Mouse (Mus musculus): ENCODE measurements at regions not wholly inside any gene's neighbourhood (a gene's known extent, or its start where the extent isn't known, plus 50 kb on each side); places are given as distances from the start of the nearest gene placed in this dataset.
A peak's percentile ranks its signal among the peaks of the same experiment; 100 is the strongest.

- Histone ChIP-seq H3K27ac (ENCODE audit: insufficient read depth, low read length) (peak overlapping the region; percentile 50), H3K4me3 (ENCODE audit: insufficient read depth, low read length) (no peak overlapping the region), H3K4me1 (ENCODE audit: control insufficient read depth, insufficient read depth, low read length) (peaks cover 6% of the 10 kb centered on the region)
- TF ChIP-seq POLR2A (IDR thresholded peaks at IDR 0.05; ENCODE audit: low read depth, low read length), result no peak
- TF ChIP-seq CTCF (IDR thresholded peaks at IDR 0.05; ENCODE audit: borderline replicate concordance, insufficient read depth, low read length), result no peak
Observed at GRCm38 (mm10) chr8:8182616-8183232, 478.3 kb downstream of the Efnb2 start.

- H3K4me3 ChIP-seq (ENCODE audit: insufficient read depth, low read length), result no peak overlapping the region
- H3K4me1 ChIP-seq (ENCODE audit: control insufficient read depth, insufficient read depth, low read length), result peaks cover 6% of the 10 kb centered on the region
- TF ChIP-seq CTCF (IDR thresholded peaks at IDR 0.05; ENCODE audit: borderline replicate concordance, insufficient read depth, low read length), result no peak
- no peak for TF ChIP-seq POLR2A (IDR thresholded peaks at IDR 0.05; ENCODE audit: low read depth, low read length)
- 0 out of 2 replicates have a peak overlapping the region, but pooled peaks have one; percentile 50 for H3K27ac ChIP-seq (ENCODE audit: insufficient read depth, low read length)
Observed at GRCm38 (mm10) chr8:8182108-8182507, 478.9 kb downstream of the Efnb2 start.

- no peak overlapping the region for H3K4me3 ChIP-seq (ENCODE audit: insufficient read depth, low read length)
- H3K4me1 ChIP-seq (ENCODE audit: control insufficient read depth, insufficient read depth, low read length), result no peaks in the 10 kb centered on the region
- no peak overlapping the region for H3K27ac ChIP-seq (ENCODE audit: insufficient read depth, low read length)
- TF ChIP-seq CTCF (IDR thresholded peaks at IDR 0.05; ENCODE audit: borderline replicate concordance, insufficient read depth, low read length) (no peak), POLR2A (IDR thresholded peaks at IDR 0.05; ENCODE audit: low read depth, low read length) (no peak)
Observed at GRCm38 (mm10) chr8:8174286-8174685, 486.8 kb downstream of the Efnb2 start.

- Histone ChIP-seq H3K4me3 (ENCODE audit: insufficient read depth, low read length) (no peak overlapping the region), H3K4me1 (ENCODE audit: control insufficient read depth, insufficient read depth, low read length) (no peaks in the 10 kb centered on the region), H3K27ac (ENCODE audit: insufficient read depth, low read length) (no peak overlapping the region)
- TF ChIP-seq CTCF (IDR thresholded peaks at IDR 0.05; ENCODE audit: borderline replicate concordance, insufficient read depth, low read length), result no peak
- no peak for TF ChIP-seq POLR2A (IDR thresholded peaks at IDR 0.05; ENCODE audit: low read depth, low read length)
Observed at GRCm38 (mm10) chr8:8168674-8169073, 492.4 kb downstream of the Efnb2 start.

- Histone ChIP-seq H3K4me1 (ENCODE audit: control insufficient read depth, insufficient read depth, low read length) (no peaks in the 10 kb centered on the region), H3K27ac (ENCODE audit: insufficient read depth, low read length) (no peak overlapping the region), H3K4me3 (ENCODE audit: insufficient read depth, low read length) (no peak overlapping the region)
- TF ChIP-seq CTCF (IDR thresholded peaks at IDR 0.05; ENCODE audit: borderline replicate concordance, insufficient read depth, low read length) (no peak), POLR2A (IDR thresholded peaks at IDR 0.05; ENCODE audit: low read depth, low read length) (no peak)
Observed at GRCm38 (mm10) chr8:8168250-8168649, 492.8 kb downstream of the Efnb2 start.

- H3K4me1 ChIP-seq (ENCODE audit: control insufficient read depth, insufficient read depth, low read length), result no peaks in the 10 kb centered on the region
- H3K4me3 ChIP-seq (ENCODE audit: insufficient read depth, low read length), result no peak overlapping the region
- TF ChIP-seq CTCF (IDR thresholded peaks at IDR 0.05; ENCODE audit: borderline replicate concordance, insufficient read depth, low read length), result no peak
- no peak for TF ChIP-seq POLR2A (IDR thresholded peaks at IDR 0.05; ENCODE audit: low read depth, low read length)
- H3K27ac ChIP-seq (ENCODE audit: insufficient read depth, low read length), result no peak overlapping the region
Observed at GRCm38 (mm10) chr8:8147527-8147926, 513.5 kb downstream of the Efnb2 start.

GRCm38 (mm10) chr8:8142933-8143495 lies 518.0 kb downstream of the Efnb2 start:
- TF ChIP-seq POLR2A (IDR thresholded peaks at IDR 0.05; ENCODE audit: low read depth, low read length), result no peak
- TF ChIP-seq CTCF (IDR thresholded peaks at IDR 0.05; ENCODE audit: borderline replicate concordance, insufficient read depth, low read length), result no peak
- no peak overlapping the region for H3K4me3 ChIP-seq (ENCODE audit: insufficient read depth, low read length)
- H3K27ac ChIP-seq (ENCODE audit: insufficient read depth, low read length), result no peak overlapping the region
- H3K4me1 ChIP-seq (ENCODE audit: control insufficient read depth, insufficient read depth, low read length), result no peaks in the 10 kb centered on the region

GRCm38 (mm10) chr8:8142461-8142860 lies 518.6 kb downstream of the Efnb2 start:
- no peaks in the 10 kb centered on the region for H3K4me1 ChIP-seq (ENCODE audit: control insufficient read depth, insufficient read depth, low read length)
- H3K4me3 ChIP-seq (ENCODE audit: insufficient read depth, low read length), result no peak overlapping the region
- H3K27ac ChIP-seq (ENCODE audit: insufficient read depth, low read length), result no peak overlapping the region
- no peak for TF ChIP-seq POLR2A (IDR thresholded peaks at IDR 0.05; ENCODE audit: low read depth, low read length)
- TF ChIP-seq CTCF (IDR thresholded peaks at IDR 0.05; ENCODE audit: borderline replicate concordance, insufficient read depth, low read length), result no peak

GRCm38 (mm10) chr8:8139720-8140119 lies 521.3 kb downstream of the Efnb2 start:
- Histone ChIP-seq H3K4me1 (ENCODE audit: control insufficient read depth, insufficient read depth, low read length) (no peaks in the 10 kb centered on the region), H3K4me3 (ENCODE audit: insufficient read depth, low read length) (no peak overlapping the region), H3K27ac (ENCODE audit: insufficient read depth, low read length) (no peak overlapping the region)
- TF ChIP-seq POLR2A (IDR thresholded peaks at IDR 0.05; ENCODE audit: low read depth, low read length) (no peak), CTCF (IDR thresholded peaks at IDR 0.05; ENCODE audit: borderline replicate concordance, insufficient read depth, low read length) (no peak)

GRCm38 (mm10) chr8:8133001-8133785 lies 527.8 kb downstream of the Efnb2 start:
- Histone ChIP-seq H3K27ac (ENCODE audit: insufficient read depth, low read length) (no peak overlapping the region), H3K4me3 (ENCODE audit: insufficient read depth, low read length) (no peak overlapping the region), H3K4me1 (ENCODE audit: control insufficient read depth, insufficient read depth, low read length) (0 out of 2 replicates have a peak, but pooled peaks cover 3% of the 10 kb centered on the region)
- no peak for TF ChIP-seq POLR2A (IDR thresholded peaks at IDR 0.05; ENCODE audit: low read depth, low read length)
- TF ChIP-seq CTCF (IDR thresholded peaks at IDR 0.05; ENCODE audit: borderline replicate concordance, insufficient read depth, low read length), result no peak

Data from embryonic fibroblast, embryonic 13.5 days (primary cell).